ENCODE assay signal across 8 mouse cellular contexts in the genomic region with DNA sequence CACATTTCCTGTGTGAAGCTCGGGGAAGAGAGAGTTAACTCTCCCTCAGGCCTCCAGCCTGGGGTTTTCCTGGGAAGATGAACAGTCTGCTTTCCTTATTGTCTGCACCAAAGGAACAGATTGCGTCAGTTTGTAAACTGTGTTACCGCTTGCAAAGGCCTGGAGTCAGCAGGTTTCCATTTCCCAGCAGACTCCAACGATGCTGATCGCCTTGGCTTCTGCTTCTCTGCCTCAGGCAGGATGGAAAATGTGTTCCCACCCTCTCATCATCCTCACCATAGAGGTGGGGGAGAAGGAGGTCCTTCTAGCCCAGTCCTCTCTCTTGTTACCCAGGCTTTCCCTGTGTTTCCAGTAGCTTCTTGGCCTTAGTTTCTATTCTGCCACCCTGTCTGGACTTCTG. TPM values are rescaled to one million over a fixed set of nuclear protein-coding genes. Genes with fewer than 3 reads are reported as not detected.
DNase-seq lines count a peak whose midpoint lies in the region; ATAC-seq lines count a peak whose summit lies in the region.

No protein-coding gene starts in this region.

- peak; percentile 66 for ATAC-seq in frontal cortex, adult (ENCODE audit: low TSS enrichment)

- DNase-seq in frontal cortex, postnatal 10 days (ENCODE audit: low spot score in 2 of 2) = no peak
- DNase-seq in right cerebral cortex, adult 2 months (ENCODE audit: low spot score in 2 of 2) = peak; percentile 47 to 52
- no peak for DNase-seq in right cerebral cortex, postnatal 4 days
- DNase-seq in layer of hippocampus, postnatal 36 days = peak; percentile 35 to 50
- peak; percentile 50 for DNase-seq in telencephalon, adult 2 months (ENCODE audit: low read depth, low spot score)
- DNase-seq in kidney, postnatal 4 days = no peak
- no peak for DNase-seq in heart, adult 8-10 months (ENCODE audit: low spot score)

RNA-seq across cellular contexts. Expression of a gene that starts 33.1 kb away (rescaled TPM):
- 10 to 100 TPM; 88.9 to 90.2 TPM for total RNA-seq in layer of hippocampus, postnatal 36 days (2021)
- under 1 TPM; 0.62 to 0.98 (median 0.76) TPM for total RNA-seq in heart, adult 8-10 months (2022)

Comparison
In these comparisons a context has a peak if more than half of its experiments do, and no peak if none do; other contexts are left out.
1. DNase-seq: peak in right cerebral cortex, adult 2 months (2 of 2), layer of hippocampus, postnatal 36 days (2 of 2) and telencephalon, adult 2 months (single experiment); none in frontal cortex, postnatal 10 days (0 of 2), right cerebral cortex, postnatal 4 days (single experiment), kidney, postnatal 4 days (0 of 2) and heart, adult 8-10 months (single experiment).
2. RNA of a gene that starts 33.1 kb away (total RNA-seq): 88.9 to 90.2 TPM in layer of hippocampus, postnatal 36 days; 0.62 to 0.98 TPM in heart, adult 8-10 months; every median in the first group is over 10 times any median in the second.